Mouse (Mus musculus): ENCODE measurements around the gene Tars2. TPM values are rescaled to one million over a fixed set of nuclear protein-coding genes. Genes with fewer than 3 reads are reported as not detected.
A peak's percentile ranks its signal among the peaks of the same experiment; 100 is the strongest.
"Not testable (repeated sequence)": the region's sequence is repeated elsewhere in the genome, so short reads cannot be mapped to it uniquely, and the experiment has no call there.

Tars2 gene
- polyA plus RNA-seq, 1 experiment from 2014 or later: 82.1 TPM

DNA sequence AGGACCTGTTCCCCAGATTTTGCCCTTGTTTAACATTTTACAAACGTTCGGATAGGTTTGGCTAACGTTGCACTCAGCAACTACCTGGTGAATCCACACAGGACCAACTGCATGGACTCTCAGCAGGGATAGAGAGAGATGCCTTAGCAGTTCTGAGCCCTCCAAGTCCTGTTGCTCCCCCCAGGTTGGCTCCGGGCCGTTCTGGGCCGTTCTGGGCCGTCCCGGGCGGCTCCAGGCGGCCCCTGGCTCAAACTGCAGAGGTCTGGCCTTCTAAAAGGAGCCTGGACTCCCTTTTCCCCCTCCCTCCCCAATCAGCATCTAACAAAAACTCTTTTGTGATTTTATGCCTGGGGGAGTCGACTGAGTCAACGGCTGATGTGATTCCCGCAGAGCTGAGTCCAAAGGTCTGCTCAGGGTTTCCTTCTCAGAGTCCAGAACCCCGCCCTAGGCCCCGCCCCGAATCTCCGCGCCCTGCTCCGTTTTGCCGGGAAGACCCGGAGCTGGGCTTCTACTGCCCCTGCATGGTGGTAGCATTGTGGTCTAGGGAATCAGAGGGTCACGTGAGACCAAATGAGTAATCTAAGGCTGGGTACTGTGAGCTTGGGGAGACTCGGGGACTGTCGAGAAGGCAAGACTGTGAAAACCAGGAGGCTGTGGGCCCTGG lies 58.0 kb downstream of the Tars2 start:
- no peaks in the 10 kb centered on the region for H3K9me3 ChIP-seq (replicated peaks)
- H3K4me3 ChIP-seq: peak overlapping the region; percentile 49
- no peaks in the 10 kb centered on the region for H3K36me3 ChIP-seq

DNA sequence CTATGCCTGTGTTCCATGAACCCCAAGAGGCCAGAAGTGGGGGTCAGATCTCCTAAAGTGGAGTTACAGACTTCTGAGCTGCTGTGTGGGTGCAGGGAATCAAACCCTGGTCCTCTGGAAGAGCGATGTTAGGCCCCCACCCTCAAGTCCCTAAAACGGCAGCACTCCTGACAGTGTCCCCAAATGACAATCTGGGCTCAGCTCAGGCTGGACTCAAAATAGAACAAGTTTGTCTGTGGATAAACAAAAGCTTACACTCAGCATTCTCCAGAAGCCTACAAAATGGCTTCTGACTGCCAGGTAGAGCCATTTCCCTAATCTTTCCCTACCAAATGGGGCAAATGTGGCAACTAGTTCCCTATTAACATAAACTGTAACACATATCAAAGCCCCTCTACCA lies 58.9 kb downstream of the Tars2 start:
- no peak for DNase-seq (ENCODE audit: low spot score)
- Histone ChIP-seq H3K36me3 (no peaks in the 10 kb centered on the region), H3K4me3 (no peak overlapping the region), H3K9me3 (replicated peaks) (no peaks in the 10 kb centered on the region), H3K27me3 (ENCODE audit: low read depth, poor library complexity, severe bottlenecking) (no peaks in the 10 kb centered on the region), H3K4me1 (peaks cover 22% of the 10 kb centered on the region), H3K27ac (peak overlapping the region; percentile 91; the same call in 1 of the 2 replicates)
- 76% methylated on average over 2 of the region's 2 CpGs for WGBS

More for the DNA sequence above, 58.0 kb downstream of the Tars2 start:
- Histone ChIP-seq H3K27me3 (ENCODE audit: low read depth, poor library complexity, severe bottlenecking) (no peaks in the 10 kb centered on the region), H3K27ac (peak overlapping the region; percentile 91), H3K4me1 (peaks cover 15% of the 10 kb centered on the region)
- DNase-seq (ENCODE audit: low spot score): peak; percentile 83
- 8% methylated on average over 24 of the region's 24 CpGs for WGBS

DNA sequence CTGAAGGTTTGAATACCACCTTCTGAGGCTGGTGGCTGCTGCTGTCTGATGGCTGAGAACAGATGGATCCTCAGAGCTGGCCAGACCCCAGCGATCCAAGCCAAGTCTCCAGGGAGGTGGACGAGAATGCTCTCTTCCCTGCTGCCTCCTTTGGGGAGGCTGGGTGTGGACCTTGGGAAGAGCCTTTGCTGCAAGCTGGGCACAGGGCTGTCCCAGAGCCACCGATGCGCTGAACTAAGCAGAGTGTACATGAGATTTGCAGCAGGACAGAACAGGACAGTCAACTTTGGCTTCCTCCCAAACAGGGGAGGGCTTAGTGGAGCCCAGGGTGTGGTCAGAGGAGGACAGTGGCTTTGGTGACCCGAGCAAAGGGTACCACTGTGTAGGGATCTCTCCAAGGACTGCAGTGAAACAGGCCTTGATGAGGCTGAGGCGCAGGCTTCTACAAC lies 59.7 kb downstream of the Tars2 start:
- H3K27me3 ChIP-seq (ENCODE audit: low read depth, poor library complexity, severe bottlenecking): no peaks in the 10 kb centered on the region
- no peak overlapping the region for H3K27ac ChIP-seq
- WGBS: 56% methylated on average over 6 of the region's 6 CpGs
- no peak for DNase-seq (ENCODE audit: low spot score)
- no peak overlapping the region for H3K4me3 ChIP-seq
- H3K4me1 ChIP-seq: peaks cover 29% of the 10 kb centered on the region
- H3K36me3 ChIP-seq: no peaks in the 10 kb centered on the region
- no peaks in the 10 kb centered on the region for H3K9me3 ChIP-seq (replicated peaks)

DNA sequence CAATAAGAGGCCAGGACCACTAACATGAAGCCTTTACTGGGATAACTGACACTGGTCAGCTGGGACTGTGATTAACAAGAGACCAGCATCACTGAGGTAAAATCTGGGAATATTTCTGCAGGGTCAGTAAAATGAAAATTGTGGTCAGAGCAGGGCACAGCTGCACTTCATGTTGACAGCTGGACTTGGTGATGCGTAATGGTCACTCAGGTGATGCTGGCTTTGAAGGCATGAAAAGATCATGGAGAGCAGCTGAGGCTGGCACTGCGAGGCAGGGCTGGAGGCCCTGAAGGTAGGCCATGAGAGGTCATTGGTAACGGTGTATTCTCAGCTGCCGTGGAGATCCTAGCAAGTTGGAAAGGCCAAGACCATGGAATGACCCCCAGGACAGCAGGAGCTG lies 61.7 kb downstream of the Tars2 start:
- H3K4me1 ChIP-seq: peaks cover 29% of the 10 kb centered on the region

DNA sequence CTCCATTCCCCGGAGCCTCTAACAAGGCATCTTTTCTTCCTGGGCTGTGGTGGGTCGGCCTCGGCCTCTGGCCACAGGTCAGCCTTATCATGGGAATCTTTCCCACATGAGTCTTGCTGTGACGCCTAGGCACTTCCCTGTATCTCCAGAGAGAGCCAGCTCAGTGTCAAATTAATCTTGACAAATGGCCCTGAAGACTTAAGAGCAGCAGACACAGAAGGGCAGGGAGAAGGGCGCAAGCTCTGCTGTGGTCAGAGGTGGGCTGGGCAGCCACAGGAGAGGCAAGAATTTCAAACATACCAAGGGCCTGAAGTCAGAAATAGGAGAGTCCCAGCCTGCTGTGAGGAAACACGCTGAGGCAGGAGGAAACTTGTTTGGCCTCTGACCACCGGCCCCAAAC lies 63.6 kb downstream of the Tars2 start:
- Histone ChIP-seq H3K9me3 (replicated peaks) (no peaks in the 10 kb centered on the region), H3K27me3 (ENCODE audit: low read depth, poor library complexity, severe bottlenecking) (no peaks in the 10 kb centered on the region), H3K36me3 (0 out of 2 replicates have a peak, but pooled peaks cover 1% of the 10 kb centered on the region), H3K4me1 (peaks cover 19% of the 10 kb centered on the region), H3K4me3 (no peak overlapping the region), H3K27ac (0 out of 2 replicates have a peak overlapping the region, but pooled peaks have one; percentile 16)
- no peak for DNase-seq (ENCODE audit: low spot score)
- WGBS: 12% methylated on average over 7 of the region's 7 CpGs

More for the DNA sequence above, 61.7 kb downstream of the Tars2 start:
- H3K36me3 ChIP-seq: no peaks in the 10 kb centered on the region
- no peak overlapping the region for H3K27ac ChIP-seq
- no peaks in the 10 kb centered on the region for H3K27me3 ChIP-seq (ENCODE audit: low read depth, poor library complexity, severe bottlenecking)
- DNase-seq (ENCODE audit: low spot score): no peak
- no peaks in the 10 kb centered on the region for H3K9me3 ChIP-seq (replicated peaks)
- 95% methylated on average over 4 of the region's 4 CpGs for WGBS
- H3K4me3 ChIP-seq: no peak overlapping the region

DNA sequence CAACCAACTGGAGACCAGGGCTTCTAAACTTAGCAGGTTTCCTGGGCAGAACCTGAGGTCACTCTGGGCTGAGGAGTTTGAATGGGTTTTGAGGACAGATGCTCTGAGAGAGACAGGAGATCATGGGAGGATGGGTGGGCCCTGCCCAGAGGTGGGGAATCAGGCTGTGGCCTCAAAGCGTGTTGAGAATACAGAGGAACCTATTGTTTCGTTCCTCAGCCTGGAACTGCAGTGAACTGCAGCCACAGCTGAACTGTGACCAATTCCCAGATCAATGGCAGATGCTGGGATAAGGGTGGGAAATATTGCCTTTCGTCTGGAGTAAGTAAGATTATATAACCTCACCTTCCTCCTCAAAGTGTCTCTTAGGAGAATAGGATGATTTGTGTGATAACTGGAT lies 64.2 kb downstream of the Tars2 start:
- peak overlapping the region; percentile 27; the same call in 1 of the 2 replicates for H3K27ac ChIP-seq
- H3K4me1 ChIP-seq: peaks cover 15% of the 10 kb centered on the region
- H3K4me3 ChIP-seq: no peak overlapping the region
- H3K27me3 ChIP-seq (ENCODE audit: low read depth, poor library complexity, severe bottlenecking): no peaks in the 10 kb centered on the region
- DNase-seq (ENCODE audit: low spot score): no peak
- 45% methylated on average over 3 of the region's 3 CpGs for WGBS
- H3K9me3 ChIP-seq (replicated peaks): no peaks in the 10 kb centered on the region
- H3K36me3 ChIP-seq: 0 out of 2 replicates have a peak, but pooled peaks cover 5% of the 10 kb centered on the region

DNA sequence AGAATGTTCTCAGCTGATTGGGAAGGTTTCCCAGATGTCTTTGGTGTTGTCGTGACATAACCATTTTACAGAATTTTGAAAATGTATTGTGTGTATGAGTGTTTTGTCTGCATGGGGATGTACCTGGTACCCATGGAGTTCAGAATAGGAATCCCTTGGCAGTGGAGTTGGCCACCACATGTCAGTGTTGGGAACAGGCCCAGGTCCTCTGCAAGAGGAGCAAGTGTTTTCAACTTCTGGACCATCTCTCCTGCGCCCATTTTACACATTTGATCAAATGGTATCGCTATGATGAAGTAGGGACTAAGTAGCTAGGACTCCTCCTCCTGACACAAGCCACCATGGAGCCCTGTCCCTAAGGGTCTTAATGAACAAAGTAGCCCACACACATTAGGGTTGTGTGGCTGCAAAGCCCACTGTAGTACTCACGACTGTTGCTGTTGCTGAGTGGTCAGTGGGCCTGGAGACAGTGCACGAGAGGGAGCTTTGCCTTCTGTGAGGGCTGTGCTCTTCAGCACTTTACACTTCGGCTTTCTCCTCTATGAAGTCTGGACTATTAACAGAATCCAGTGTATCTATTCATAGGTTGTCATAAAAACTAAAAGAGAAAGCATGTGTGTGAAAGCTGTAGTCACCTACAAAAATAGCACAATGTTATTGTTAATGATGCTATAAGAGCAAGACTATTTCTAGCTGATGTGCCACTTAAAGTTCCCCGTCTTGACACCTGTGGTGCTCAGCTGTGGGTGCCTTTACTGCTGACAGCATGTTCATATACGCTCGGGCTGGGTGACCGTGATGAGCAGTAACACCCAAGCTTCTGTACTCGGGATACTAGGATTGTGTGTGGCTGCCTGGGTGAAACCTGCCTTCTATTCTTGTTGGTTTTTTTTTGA lies 65.0 kb downstream of the Tars2 start:
- 92% methylated on average over 11 of the region's 11 CpGs for WGBS
- Histone ChIP-seq H3K27ac (peak overlapping the region; percentile 27; the same call in 1 of the 2 replicates), H3K4me3 (no peak overlapping the region), H3K36me3 (0 out of 2 replicates have a peak, but pooled peaks cover 5% of the 10 kb centered on the region), H3K27me3 (ENCODE audit: low read depth, poor library complexity, severe bottlenecking) (no peaks in the 10 kb centered on the region), H3K9me3 (replicated peaks) (no peaks in the 10 kb centered on the region), H3K4me1 (peaks cover 17% of the 10 kb centered on the region)
- DNase-seq (ENCODE audit: low spot score): no peak

DNA sequence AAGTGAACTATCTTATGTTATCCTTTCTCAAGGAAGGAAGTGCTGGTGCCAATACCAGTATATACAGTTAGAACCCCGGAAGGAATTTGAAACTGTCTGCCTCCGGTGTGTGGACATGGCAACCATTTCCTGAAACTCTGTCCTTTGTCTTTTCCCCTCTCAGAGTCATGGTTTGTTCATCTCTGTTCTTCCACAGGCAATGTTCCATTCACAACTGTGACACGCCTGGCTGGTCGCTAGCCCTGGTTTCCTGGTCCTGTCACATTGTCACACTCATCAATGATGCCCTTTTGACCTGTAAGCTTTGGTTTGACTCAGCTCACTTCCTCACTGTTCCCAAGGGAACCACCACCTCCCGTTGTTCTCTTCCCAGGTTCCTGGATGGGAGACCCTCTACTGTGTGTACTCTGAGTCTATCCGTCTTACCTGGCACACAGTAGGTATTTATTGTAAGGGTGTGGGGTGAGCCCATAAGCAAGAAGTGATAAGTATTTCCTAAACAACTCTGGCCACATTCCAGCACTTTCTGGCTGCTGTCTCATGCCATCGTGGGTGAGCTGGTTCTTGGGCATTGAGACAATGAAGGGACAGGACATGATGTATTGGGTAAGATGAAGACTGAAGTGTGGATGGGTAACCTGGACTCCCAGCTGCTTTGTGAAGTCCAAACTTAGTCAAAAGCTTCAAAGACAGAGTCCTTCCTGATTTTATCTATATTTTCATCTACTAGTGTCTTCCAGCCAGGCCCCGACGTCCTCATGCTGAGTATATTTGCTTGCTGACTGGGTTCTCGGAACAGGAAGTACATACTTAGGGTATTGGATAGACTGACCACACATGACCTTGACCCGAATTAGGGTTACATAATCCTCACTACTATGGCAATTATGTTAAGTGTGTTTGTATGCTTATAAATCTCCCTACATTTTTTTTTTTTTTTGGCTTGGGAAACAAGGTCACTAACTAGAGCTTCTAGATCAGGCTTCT lies 65.9 kb downstream of the Tars2 start:
- Histone ChIP-seq H3K36me3 (0 out of 2 replicates have a peak, but pooled peaks cover 5% of the 10 kb centered on the region), H3K27ac (no peak overlapping the region), H3K27me3 (ENCODE audit: low read depth, poor library complexity, severe bottlenecking) (peaks cover under 1% of the 10 kb centered on the region; the same call in 1 of the 2 replicates), H3K9me3 (replicated peaks) (no peaks in the 10 kb centered on the region), H3K4me1 (peaks cover 25% of the 10 kb centered on the region), H3K4me3 (no peak overlapping the region)
- 74% methylated on average over 11 of the region's 11 CpGs for WGBS
- no peak for DNase-seq (ENCODE audit: low spot score)

DNA sequence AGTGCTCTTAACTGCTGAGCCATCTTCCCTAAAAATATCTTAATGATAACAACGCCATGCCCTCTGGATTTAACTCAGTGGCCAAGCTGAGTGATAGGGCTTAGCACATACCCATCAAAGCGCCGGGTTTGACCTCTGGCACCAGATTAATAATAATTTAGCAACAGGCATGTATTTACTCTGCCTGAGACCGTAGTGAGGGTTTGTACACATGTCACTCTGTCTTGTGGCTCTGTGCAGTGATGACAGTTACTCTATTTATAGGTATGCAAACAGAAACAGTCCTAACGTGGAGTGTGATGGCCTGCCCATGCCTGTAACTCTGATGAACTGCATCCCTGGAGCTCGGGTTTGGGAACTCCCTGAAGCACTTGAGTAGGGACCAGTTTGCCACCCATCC lies 67.3 kb downstream of the Tars2 start:
- peaks cover 38% of the 10 kb centered on the region for H3K4me1 ChIP-seq
- 84% methylated on average over 6 of the region's 6 CpGs for WGBS

DNA sequence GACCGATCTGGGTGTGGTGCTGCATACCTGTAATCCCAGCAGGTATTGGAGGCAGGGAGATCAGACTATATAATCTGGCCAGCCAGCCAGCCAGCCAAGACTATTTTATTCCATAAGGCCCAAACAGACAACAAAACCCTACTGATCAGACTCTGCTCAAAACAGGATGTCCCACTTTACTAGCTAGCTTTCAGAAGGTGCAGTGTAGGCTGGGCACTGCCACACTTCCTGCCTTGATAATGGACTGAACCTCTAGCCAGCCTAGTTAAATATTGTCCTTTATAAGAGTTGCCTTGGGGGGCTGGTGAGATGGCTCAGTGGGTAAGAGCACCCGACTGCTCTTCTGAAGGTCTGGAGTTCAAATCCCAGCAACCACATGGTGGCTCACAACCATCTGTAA lies 69.5 kb downstream of the Tars2 start:
- DNase-seq (ENCODE audit: low spot score); H3K27ac ChIP-seq; H3K4me3 ChIP-seq; H3K36me3 ChIP-seq; H3K9me3 ChIP-seq (replicated peaks): not testable (repeated sequence)
- Histone ChIP-seq H3K4me1 (peaks cover 40% of the 10 kb centered on the region), H3K27me3 (ENCODE audit: low read depth, poor library complexity, severe bottlenecking) (peaks cover 35% of the 10 kb centered on the region)
- WGBS: 92% methylated on average over 2 of the region's 2 CpGs

More for the DNA sequence above, 67.3 kb downstream of the Tars2 start:
- Histone ChIP-seq H3K27me3 (ENCODE audit: low read depth, poor library complexity, severe bottlenecking) (peaks cover 14% of the 10 kb centered on the region; the same call in 1 of the 2 replicates), H3K27ac (no peak overlapping the region), H3K9me3 (replicated peaks) (no peaks in the 10 kb centered on the region), H3K4me3 (no peak overlapping the region), H3K36me3 (0 out of 2 replicates have a peak, but pooled peaks cover 5% of the 10 kb centered on the region)
- DNase-seq (ENCODE audit: low spot score): no peak

All from limb, embryonic 10.5 days (tissue).